Mouse (Mus musculus) midbrain, postnatal 0 days (tissue): ENCODE results near the gene Hist1h4h. TPM values are rescaled to one million over a fixed set of nuclear protein-coding genes. Genes with fewer than 3 reads are reported as not detected.
"Not testable (repeated sequence)": the region's sequence is repeated elsewhere in the genome, so short reads cannot be mapped to it uniquely, and the experiment has no call there.

Experiments
- ATAC-seq: fragments of 200-750 bp; cut with Nextera tagmentation; 2 replicates; pipeline ENCODE4 v1.8.0; 2017; ENCODE audit warnings: moderate number of reproducible peaks, mild to moderate bottlenecking, moderate TSS enrichment, moderate library complexity; ENCODE audit not compliant: low FRiP score
- DNase-seq: peaks from one replicate; pipeline ENCODE4 v3.0.0-alpha.2; 2015; ENCODE audit warnings: low spot score
- H3K27ac ChIP-seq: fragments of 300-500 bp; sonication (generic); 2 replicates; pipeline ENCODE4 v1.5.1; 2014; ENCODE audit warnings: low read depth, mild to moderate bottlenecking, low read length, mixed read lengths
- H3K27me3 ChIP-seq: fragments of 300-500 bp; sonication (generic); 2 replicates; pipeline ENCODE4 v1.6.1; 2014; ENCODE audit warnings: low read length, control low read depth, mixed read lengths; ENCODE audit not compliant: insufficient read depth
- H3K36me3 ChIP-seq: fragments of 300-500 bp; sonication (generic); 2 replicates; pipeline ENCODE4 v1.6.1; 2014; ENCODE audit warnings: low read length, control low read depth, mixed read lengths; ENCODE audit not compliant: insufficient read depth
- H3K4me1 ChIP-seq: fragments of 300-500 bp; sonication (generic); 2 replicates; pipeline ENCODE4 v1.6.1; 2014; ENCODE audit warnings: mild to moderate bottlenecking, control low read depth, antibody characterized with exemption, low read length, mixed read lengths; ENCODE audit not compliant: insufficient read depth
- H3K4me2 ChIP-seq: fragments of 300-500 bp; sonication (generic); 2 replicates; pipeline ENCODE4 v1.6.1; 2014; ENCODE audit warnings: low read depth, mild to moderate bottlenecking, low read length, mixed read lengths; ENCODE audit not compliant: poor library complexity, severe bottlenecking
- H3K4me3 ChIP-seq: fragments of 300-500 bp; sonication (generic); 2 replicates; pipeline ENCODE4 v1.5.1; 2014; ENCODE audit warnings: low read depth, mild to moderate bottlenecking, low read length, moderate library complexity
- H3K9ac ChIP-seq: fragments of 300-500 bp; sonication (generic); replicated peaks from 2 replicates; pipeline ENCODE4 v1.6.1; 2014; ENCODE audit warnings: mild to moderate bottlenecking, low read length, moderate library complexity, mixed read lengths; ENCODE audit not compliant: poor library complexity, severe bottlenecking
- H3K9me3 ChIP-seq: fragments of 300-500 bp; sonication (generic); 2 replicates; pipeline ENCODE4 v1.6.1; 2016; ENCODE audit warnings: low read length, control low read depth
- CTCF ChIP-seq: IDR thresholded peaks from 2 replicates; pipeline ENCODE4 v1.5.1; 2016; ENCODE audit warnings: antibody characterized with exemption, mild to moderate bottlenecking
- WGBS: fragments of 180-500 bp; shearing (Covaris S2); extraction: QIAGEN DNeasy Blood & Tissue Kit; methylation state at CpG from one replicate; pipeline ENCODE4 v1.1.7; 2014; 5-methylcytosine and 5-hydroxymethylcytosine counted together
- polyA plus RNA-seq: library from polyadenylated mRNA; unstranded; fragments of >200 nt; fragmentation: Nextera tagmentation; extraction: Ambion mirVana; gene quantifications from 2 replicates; pipeline ENCODE4 v1.2.1, GENCODE M21; 2015
- total RNA-seq: library from RNA; depleted of rRNA; stranded (reverse); fragments of >200 nt; gene quantifications from 2 replicates; pipeline ENCODE4 v1.2.3, GENCODE M21; 2014

Gene Hist1h4h
- total and polyA plus RNA-seq, 2 experiments from 2014 or later, result 4.0 to 1,474 TPM

DNA sequence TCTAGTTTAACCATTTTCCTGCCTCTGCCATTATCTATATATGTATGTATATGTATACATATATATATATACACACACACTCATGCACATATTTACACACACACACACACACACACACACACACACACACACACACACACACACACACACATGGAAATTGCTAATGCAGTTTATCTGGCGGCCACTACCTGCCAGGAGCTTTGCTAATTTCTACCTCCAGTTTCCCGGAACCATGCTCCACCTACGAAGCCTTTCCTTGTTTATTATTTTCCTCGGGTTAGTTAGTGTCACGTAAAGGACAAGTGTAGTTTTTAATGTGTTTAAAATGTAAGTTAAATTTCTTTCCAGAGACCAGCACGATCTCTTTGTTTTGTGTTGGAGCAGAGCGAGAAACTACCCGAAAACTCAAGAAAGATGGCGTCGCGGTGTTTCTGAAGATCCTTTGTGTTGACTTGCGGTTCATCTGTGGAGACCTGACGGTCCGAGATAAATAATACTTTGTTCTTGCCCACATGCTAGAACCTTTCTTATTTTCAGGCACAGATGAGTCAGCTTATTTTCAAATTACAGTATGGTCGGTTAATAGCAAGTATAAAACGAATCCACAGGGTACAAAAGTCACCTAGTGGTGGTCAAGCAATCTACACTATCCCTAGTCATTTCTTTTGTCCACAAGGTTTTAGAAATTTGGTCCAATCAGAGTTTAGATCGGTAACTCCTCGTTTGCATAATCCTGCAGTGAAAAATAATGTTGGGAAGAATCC lies 32.0 kb downstream of the Hist1h4h start:
- ATAC-seq, result peak; percentile 61
- Histone ChIP-seq H3K27ac (peak overlapping the region; percentile 94), H3K4me2 (peak overlapping the region; percentile 70), H3K4me3 (peak overlapping the region; percentile 42), H3K9me3 (no peaks in the 10 kb centered on the region), H3K27me3 (no peaks in the 10 kb centered on the region), H3K9ac (peak overlapping the region; percentile 56), H3K36me3 (no peaks in the 10 kb centered on the region), H3K4me1 (no peaks in the 10 kb centered on the region)
- DNase-seq, result peak; percentile 87
- 1% methylated on average over 18 of the region's 18 CpGs for WGBS
- peak; percentile 77 for TF ChIP-seq CTCF

DNA sequence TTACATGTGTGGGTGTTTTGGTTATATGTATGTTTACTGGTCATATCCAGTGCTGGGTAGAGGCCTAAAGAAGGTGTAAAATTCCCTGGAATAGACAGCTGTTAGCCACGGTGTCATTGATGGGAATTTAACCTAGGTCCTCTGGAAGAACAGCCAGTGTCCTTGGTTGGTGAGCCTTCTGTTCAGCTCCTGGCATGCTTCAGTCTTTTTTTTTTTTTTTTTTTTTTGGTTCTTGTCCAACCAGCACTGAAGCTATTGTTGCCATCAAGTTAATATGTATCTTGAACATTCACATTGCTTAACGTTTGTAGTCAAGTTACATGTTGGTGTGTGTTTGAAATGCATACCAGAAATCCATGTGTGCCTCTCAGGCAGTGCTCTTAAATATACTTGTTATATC lies 33.6 kb downstream of the Hist1h4h start:
- whole genome bisulfite sequencing, result 89% methylated on average over 2 of the region's 2 CpGs
- Histone ChIP-seq H3K4me3 (no peak overlapping the region), H3K27ac (no peak overlapping the region), H3K9me3 (no peaks in the 10 kb centered on the region), H3K4me2 (no peak overlapping the region), H3K27me3 (no peaks in the 10 kb centered on the region), H3K4me1 (no peaks in the 10 kb centered on the region), H3K36me3 (no peaks in the 10 kb centered on the region), H3K9ac (no peak overlapping the region)
- ATAC-seq (no peak), DNase-seq (no peak)
- TF ChIP-seq CTCF, result no peak

DNA sequence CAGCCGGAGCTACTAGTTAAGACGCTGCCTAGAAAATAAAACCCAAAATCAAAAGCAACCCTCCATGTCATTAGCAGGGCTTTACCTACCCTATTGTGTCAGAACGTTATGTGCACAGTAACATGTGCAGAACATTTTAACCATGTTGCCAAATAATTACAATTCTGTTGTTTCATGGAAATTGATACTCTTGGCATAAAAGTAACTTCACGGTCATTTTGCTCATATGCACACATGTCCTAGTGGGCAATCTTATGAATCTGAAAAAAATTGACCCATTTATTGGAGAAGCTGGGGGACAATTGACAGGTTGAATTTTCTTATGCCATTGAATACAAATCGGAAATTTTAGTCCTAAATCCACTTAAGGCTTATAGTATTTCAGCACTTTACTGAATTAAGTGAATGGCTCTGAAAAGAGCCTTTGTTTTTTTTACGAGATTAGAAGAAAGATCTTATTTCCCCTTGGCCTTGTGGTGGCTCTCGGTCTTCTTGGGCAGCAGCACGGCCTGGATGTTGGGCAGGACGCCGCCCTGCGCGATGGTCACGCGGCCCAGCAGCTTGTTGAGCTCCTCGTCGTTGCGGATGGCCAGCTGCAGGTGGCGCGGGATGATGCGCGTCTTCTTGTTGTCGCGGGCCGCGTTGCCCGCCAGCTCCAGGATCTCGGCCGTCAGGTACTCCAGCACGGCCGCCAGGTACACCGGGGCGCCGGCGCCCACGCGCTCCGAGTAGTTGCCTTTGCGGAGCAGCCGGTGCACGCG lies 39.6 kb downstream of the Hist1h4h start:
- peak overlapping the region; percentile 86 for H3K27ac ChIP-seq
- 0 out of 2 replicates have a peak overlapping the region, but pooled peaks have one; percentile 36 for H3K9ac ChIP-seq
- not testable (repeated sequence) for H3K9me3 ChIP-seq, H3K27me3 ChIP-seq, H3K4me1 ChIP-seq, H3K36me3 ChIP-seq, DNase-seq
- under 1% methylated on average over 15 of the region's 41 CpGs for WGBS
- peak overlapping the region; percentile 52 for H3K4me2 ChIP-seq
- peak overlapping the region; percentile 39 for H3K4me3 ChIP-seq
- peak; percentile 19; the same call in 1 of the 2 replicates for ATAC-seq

DNA sequence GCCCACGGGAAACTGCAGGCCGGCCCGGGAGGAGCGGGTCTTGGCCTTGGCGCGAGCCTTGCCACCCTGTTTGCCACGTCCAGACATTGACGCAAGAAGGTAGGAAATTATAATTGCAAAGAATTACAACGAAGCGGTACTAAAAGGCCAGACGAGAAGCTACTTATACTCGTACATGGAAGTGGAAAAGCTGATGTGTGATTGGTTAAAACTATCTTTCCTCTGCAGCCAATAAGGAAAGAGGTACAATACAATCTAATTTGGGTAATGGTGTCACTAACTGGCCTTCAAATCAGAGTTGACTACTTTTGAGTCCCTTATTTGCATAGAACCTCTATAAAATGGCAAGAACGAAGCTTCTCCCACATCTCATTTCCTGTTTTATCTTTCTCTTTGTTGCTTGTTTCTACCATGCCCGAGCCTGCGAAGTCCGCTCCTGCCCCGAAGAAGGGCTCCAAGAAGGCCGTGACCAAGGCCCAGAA lies 40.2 kb downstream of the Hist1h4h start, which contains the start of the genes Hist1h2ae and Hist1h2bg:
Hist1h2ae (minus strand) TSS at position 199 of the 482 bp plus-strand sequence.
Hist1h2bg (plus strand) TSS at position 375 of the 482 bp plus-strand sequence.
- Histone ChIP-seq H3K4me1 (0 out of 2 replicates have a peak, but pooled peaks cover 3% of the 10 kb centered on the region), H3K36me3 (no peaks in the 10 kb centered on the region), H3K27ac (peak within 1 kb of the TSS; percentile 86), H3K4me3 (peak within 1 kb of the TSS; percentile 39), H3K4me2 (peak within 1 kb of the TSS; percentile 52), H3K27me3 (no peaks in the 10 kb centered on the region), H3K9me3 (no peaks in the 10 kb centered on the region), H3K9ac (peak within 1 kb of the TSS; percentile 50; the same call in 1 of the 2 replicates)
- WGBS, result 0% methylated on average over 16 of the region's 18 CpGs
- ATAC-seq, result peak; percentile 90
- no peak for TF ChIP-seq CTCF
- DNase-seq, result peak; percentile 97

DNA sequence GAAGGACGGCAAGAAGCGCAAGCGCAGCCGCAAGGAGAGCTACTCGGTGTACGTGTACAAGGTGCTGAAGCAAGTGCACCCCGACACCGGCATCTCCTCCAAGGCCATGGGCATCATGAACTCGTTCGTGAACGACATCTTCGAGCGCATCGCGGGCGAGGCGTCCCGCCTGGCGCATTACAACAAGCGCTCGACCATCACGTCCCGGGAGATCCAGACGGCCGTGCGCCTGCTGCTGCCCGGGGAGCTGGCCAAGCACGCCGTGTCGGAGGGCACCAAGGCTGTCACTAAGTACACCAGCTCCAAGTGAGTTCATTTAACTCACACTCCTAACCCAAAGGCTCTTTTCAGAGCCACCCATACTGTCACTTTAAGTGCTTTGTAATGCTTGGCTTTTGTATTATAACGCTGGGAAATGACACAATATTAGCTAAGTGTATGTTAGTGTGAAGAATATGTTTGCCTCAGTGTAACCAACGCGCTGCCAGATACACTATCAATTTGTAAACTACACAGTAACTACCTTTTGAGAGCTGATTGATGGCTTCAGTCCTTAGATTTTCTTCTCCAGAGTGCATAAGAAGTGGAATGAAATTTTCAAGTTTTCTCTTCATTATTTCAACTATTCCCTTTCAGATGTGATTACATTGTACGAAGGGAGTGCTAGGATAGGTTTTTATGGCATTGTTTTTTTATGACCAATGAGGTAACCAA lies 40.8 kb downstream of the Hist1h4h start:
- not testable (repeated sequence) for ATAC-seq, H3K27me3 ChIP-seq, H3K4me1 ChIP-seq, H3K9me3 ChIP-seq, H3K36me3 ChIP-seq, DNase-seq
- Histone ChIP-seq H3K4me3 (peak overlapping the region; percentile 39), H3K9ac (peak overlapping the region; percentile 50; the same call in 1 of the 2 replicates), H3K27ac (peak overlapping the region; percentile 86), H3K4me2 (peak overlapping the region; percentile 52)
- WGBS, result under 1% methylated on average over 8 of the region's 34 CpGs
